Mouse (Mus musculus): Measurements from ENCODE around the gene Foxn1. TPM values are rescaled to one million over a fixed set of nuclear protein-coding genes. Genes with fewer than 3 reads are reported as not detected.

The Foxn1 gene
- total and polyA plus RNA-seq, 2 experiments from 2014 or later, result not detected

DNA sequence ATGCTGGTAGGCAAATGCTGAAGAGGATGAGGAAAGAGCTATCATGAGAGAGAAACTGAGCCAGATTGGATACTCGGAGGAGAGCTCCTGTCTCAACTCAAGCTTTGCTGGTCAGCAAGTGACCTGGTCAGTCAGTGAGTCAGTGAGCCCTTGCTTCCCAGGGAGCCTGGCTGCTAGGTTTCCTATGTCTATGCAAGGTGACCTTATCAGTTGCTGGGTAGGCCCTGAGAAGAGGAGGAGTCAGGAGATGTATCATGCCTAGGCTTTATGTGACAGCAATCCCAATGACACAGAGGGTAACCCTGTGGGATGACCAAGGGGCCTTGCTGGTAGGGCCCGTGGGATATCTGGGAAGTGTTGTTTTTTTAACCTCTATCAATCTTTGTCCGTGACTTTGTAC lies 14.2 kb downstream of the Foxn1 start:
- no peak overlapping the region for H3K27ac ChIP-seq
- DNase-seq (ENCODE audit: low spot score) (no peak), ATAC-seq (no peak)
- no peak overlapping the region for H3K9ac ChIP-seq (replicated peaks; ENCODE audit: low read length)
- H3K9me3 ChIP-seq (ENCODE audit: low read length), result no peaks in the 10 kb centered on the region
- H3K27me3 ChIP-seq (ENCODE audit: insufficient read depth, low read length), result no peaks in the 10 kb centered on the region
- no peak overlapping the region for H3K4me3 ChIP-seq (ENCODE audit: low read length)
- no peak for TF ChIP-seq CTCF (IDR thresholded peaks at IDR 0.05; ENCODE audit: low read depth)
- WGBS, result 81% methylated on average over 3 of the region's 3 CpGs
- H3K4me1 ChIP-seq (ENCODE audit: insufficient read depth, low read length), result no peaks in the 10 kb centered on the region
- no peaks in the 10 kb centered on the region for H3K36me3 ChIP-seq (ENCODE audit: insufficient read depth, low read length)
- no peak overlapping the region for H3K4me2 ChIP-seq (ENCODE audit: low read depth, low read length)

DNA sequence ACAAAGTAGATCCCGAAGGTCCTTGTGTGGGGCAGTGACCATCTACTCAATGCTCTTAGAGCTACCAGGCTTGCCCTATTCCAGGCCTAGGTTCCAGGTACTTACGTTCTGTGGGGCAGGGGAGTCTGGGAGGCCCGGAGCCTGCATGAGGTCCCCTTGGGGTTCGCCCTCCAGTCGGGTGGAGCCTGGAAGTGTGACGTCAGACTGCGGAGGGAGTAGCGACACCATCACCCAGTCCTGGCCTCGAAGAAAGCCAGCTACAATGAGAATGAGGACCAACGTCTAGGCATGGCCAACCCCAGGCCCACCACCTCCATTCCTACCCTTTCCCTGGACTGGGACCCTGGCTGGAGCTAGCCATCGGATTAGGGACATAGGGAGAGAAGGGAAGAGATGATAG lies 14.6 kb downstream of the Foxn1 start:
- H3K4me2 ChIP-seq (ENCODE audit: low read depth, low read length), result no peak overlapping the region
- no peaks in the 10 kb centered on the region for H3K4me1 ChIP-seq (ENCODE audit: insufficient read depth, low read length)
- H3K9me3 ChIP-seq (ENCODE audit: low read length), result no peaks in the 10 kb centered on the region
- no peaks in the 10 kb centered on the region for H3K36me3 ChIP-seq (ENCODE audit: insufficient read depth, low read length)
- DNase-seq (ENCODE audit: low spot score) (no peak), ATAC-seq (no peak)
- no peak for TF ChIP-seq CTCF (IDR thresholded peaks at IDR 0.05; ENCODE audit: low read depth)
- H3K27ac ChIP-seq, result no peak overlapping the region
- no peaks in the 10 kb centered on the region for H3K27me3 ChIP-seq (ENCODE audit: insufficient read depth, low read length)
- 90% methylated on average over 11 of the region's 11 CpGs for WGBS
- H3K4me3 ChIP-seq (ENCODE audit: low read length), result no peak overlapping the region
- no peak overlapping the region for H3K9ac ChIP-seq (replicated peaks; ENCODE audit: low read length)

DNA sequence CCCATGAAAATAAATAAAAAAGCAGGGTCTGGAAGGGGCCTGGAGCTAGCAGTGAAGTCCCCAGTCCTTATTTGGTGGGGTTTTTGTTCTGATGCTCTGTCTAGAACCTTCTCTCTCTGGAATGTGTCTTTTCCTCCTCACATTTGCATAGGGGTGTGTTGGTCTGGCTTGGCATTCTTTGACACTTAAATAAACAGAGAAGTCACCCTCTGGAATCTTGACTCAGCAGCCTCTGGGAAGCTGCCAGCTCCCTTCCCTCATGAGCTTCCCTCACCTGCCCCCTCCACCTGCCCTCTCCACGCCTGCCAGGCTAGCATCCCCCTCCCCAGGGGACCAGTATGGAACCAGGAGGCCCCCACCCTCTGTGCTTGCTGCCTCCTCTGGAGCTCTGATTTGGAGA lies 16.0 kb downstream of the Foxn1 start:
- WGBS, result 53% methylated on average over 1 of the region's 1 CpGs
- no peak for DNase-seq (ENCODE audit: low spot score)
- Histone ChIP-seq H3K4me3 (ENCODE audit: low read length) (no peak overlapping the region), H3K27ac (no peak overlapping the region), H3K9me3 (ENCODE audit: low read length) (no peaks in the 10 kb centered on the region), H3K4me1 (ENCODE audit: insufficient read depth, low read length) (no peaks in the 10 kb centered on the region), H3K27me3 (ENCODE audit: insufficient read depth, low read length) (no peaks in the 10 kb centered on the region), H3K4me2 (ENCODE audit: low read depth, low read length) (no peak overlapping the region), H3K9ac (replicated peaks; ENCODE audit: low read length) (no peak overlapping the region), H3K36me3 (ENCODE audit: insufficient read depth, low read length) (no peaks in the 10 kb centered on the region)
- TF ChIP-seq CTCF (IDR thresholded peaks at IDR 0.05; ENCODE audit: low read depth), result no peak
- no peak for ATAC-seq

DNA sequence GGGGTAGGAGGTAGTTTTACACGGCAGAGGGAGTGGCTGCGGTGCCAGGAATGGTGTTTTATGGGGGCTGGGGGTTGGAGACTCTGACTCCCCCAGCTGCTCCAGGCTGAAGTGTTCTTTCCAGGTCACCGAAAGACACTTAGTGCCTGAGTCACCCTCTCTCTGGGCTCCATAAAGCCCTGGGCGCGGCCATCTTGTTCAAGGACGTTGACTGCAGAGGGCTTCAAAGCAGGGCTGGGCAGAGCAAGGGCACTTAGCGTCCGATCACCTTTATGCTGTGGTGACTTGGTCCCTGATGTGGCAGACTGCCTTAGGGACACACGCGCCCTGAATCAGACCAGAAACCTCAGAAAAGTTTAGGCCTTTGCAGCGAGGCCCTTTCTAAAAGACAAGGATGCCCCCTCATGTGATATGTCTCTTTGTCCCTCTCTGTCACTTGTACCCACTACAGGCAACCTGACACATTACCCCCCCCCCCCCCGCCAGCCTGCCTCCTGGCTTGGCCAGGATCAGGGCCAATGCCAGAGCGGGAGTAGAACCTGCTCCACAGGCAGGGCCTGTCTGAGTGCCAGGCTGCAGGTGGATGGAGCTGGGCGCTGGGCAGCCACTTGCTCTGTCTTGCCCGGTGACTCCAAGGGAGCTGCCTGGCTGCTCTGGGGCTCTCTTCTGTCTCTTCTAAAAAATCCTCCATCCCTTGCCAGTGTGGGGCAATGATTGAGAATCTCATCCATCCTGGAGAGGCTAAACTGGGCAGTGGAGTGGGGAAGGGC lies 18.7 kb downstream of the Foxn1 start:
- no peak overlapping the region for H3K4me3 ChIP-seq (ENCODE audit: low read length)
- no peaks in the 10 kb centered on the region for H3K4me1 ChIP-seq (ENCODE audit: insufficient read depth, low read length)
- no peak overlapping the region for H3K9ac ChIP-seq (replicated peaks; ENCODE audit: low read length)
- DNase-seq (ENCODE audit: low spot score) (no peak), ATAC-seq (no peak)
- H3K36me3 ChIP-seq (ENCODE audit: insufficient read depth, low read length), result no peaks in the 10 kb centered on the region
- 92% methylated on average over 15 of the region's 15 CpGs for WGBS
- H3K27ac ChIP-seq, result no peak overlapping the region
- H3K27me3 ChIP-seq (ENCODE audit: insufficient read depth, low read length), result no peaks in the 10 kb centered on the region
- no peaks in the 10 kb centered on the region for H3K9me3 ChIP-seq (ENCODE audit: low read length)
- no peak for TF ChIP-seq CTCF (IDR thresholded peaks at IDR 0.05; ENCODE audit: low read depth)
- H3K4me2 ChIP-seq (ENCODE audit: low read depth, low read length), result no peak overlapping the region

DNA sequence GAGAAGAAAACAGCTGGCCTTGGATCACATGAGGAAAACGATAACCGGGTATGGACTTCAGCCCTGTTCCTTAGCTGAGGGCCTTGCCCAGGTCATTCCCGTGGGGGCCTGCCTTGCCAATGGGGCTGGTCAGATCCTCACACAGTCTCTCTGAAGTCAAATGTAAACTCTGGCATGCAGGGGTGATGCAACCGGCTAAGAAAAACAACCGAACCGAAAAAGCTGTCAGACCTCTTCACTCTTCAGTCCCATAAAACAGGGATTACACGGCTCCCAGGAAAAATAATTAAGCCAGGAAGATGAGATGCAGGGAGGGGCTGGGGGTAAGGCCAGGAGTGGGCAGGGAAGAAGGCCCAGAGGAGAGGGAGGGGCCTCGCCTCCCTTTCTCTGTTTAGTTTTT lies 22.3 kb downstream of the Foxn1 start:
- Histone ChIP-seq H3K27me3 (ENCODE audit: insufficient read depth, low read length) (no peaks in the 10 kb centered on the region), H3K4me2 (ENCODE audit: low read depth, low read length) (no peak overlapping the region), H3K27ac (no peak overlapping the region), H3K4me3 (ENCODE audit: low read length) (no peak overlapping the region), H3K4me1 (ENCODE audit: insufficient read depth, low read length) (no peaks in the 10 kb centered on the region), H3K36me3 (ENCODE audit: insufficient read depth, low read length) (no peaks in the 10 kb centered on the region), H3K9ac (replicated peaks; ENCODE audit: low read length) (no peak overlapping the region), H3K9me3 (ENCODE audit: low read length) (no peaks in the 10 kb centered on the region)
- TF ChIP-seq CTCF (IDR thresholded peaks at IDR 0.05; ENCODE audit: low read depth), result no peak
- ATAC-seq, result no peak
- DNase-seq (ENCODE audit: low spot score), result no peak
- 58% methylated on average over 8 of the region's 8 CpGs for WGBS

DNA sequence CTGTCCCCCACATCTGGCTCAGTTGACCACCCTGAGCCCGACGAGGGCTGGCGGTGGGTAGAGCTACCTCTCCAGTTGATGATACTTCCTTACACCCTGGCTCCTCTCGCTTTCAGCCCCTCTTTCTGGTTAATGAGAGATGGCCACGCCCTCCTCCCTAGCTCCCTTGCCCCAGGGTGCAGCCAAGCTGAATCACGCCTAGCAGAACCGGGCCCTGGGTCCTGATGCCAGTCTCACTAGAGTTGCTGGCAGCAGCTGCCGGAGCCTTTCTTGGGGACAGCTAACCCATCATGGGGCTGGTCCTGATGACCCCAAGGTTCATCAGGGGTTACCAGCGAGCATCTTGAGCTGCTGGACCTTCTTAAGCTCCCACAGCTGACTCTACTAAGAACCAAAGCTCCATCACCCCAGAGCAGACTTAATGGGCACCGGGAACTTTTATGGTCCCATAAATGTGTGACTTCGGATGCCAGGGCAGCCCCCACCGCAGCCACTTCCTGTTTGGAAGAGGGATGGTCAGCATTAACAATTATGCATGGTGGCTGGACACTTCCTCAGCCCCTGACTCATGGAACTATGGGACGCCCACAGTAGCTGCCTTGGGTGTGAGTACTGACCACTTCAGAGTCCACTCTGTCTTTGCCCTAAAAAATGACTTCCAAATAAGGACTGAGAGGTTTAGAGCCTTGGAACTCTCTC lies 22.9 kb downstream of the Foxn1 start:
- DNase-seq (ENCODE audit: low spot score) (no peak), ATAC-seq (no peak)
- no peak for TF ChIP-seq CTCF (IDR thresholded peaks at IDR 0.05; ENCODE audit: low read depth)
- Histone ChIP-seq H3K9me3 (ENCODE audit: low read length) (no peaks in the 10 kb centered on the region), H3K4me3 (ENCODE audit: low read length) (no peak overlapping the region), H3K4me1 (ENCODE audit: insufficient read depth, low read length) (no peaks in the 10 kb centered on the region), H3K36me3 (ENCODE audit: insufficient read depth, low read length) (no peaks in the 10 kb centered on the region), H3K27ac (no peak overlapping the region), H3K27me3 (ENCODE audit: insufficient read depth, low read length) (no peaks in the 10 kb centered on the region), H3K9ac (replicated peaks; ENCODE audit: low read length) (no peak overlapping the region), H3K4me2 (ENCODE audit: low read depth, low read length) (no peak overlapping the region)
- WGBS, result 84% methylated on average over 13 of the region's 13 CpGs

DNA sequence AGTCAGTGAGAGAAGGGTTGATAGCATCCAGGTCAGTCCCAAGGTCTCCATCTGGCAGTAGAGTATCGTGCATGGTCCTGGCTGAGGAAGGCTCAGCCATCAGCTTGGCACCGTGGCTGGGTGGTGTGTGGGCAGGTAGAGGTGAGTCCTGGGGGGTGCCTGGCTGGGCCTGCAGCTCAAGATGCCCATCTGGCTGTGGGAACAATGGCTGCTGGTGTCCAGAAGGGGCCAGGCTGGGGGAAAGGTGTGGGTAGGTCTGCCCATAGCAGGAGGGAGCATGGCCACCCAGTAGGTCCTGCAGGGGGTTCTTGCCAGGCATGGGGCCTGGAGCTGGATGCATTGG lies 25.6 kb downstream of the Foxn1 start:
- no peak overlapping the region for H3K4me2 ChIP-seq (ENCODE audit: low read depth, low read length)
- ATAC-seq (peak; percentile 41), DNase-seq (ENCODE audit: low spot score) (no peak)
- no peak overlapping the region for H3K9ac ChIP-seq (replicated peaks; ENCODE audit: low read length)
- H3K9me3 ChIP-seq (ENCODE audit: low read length), result no peaks in the 10 kb centered on the region
- WGBS, result 68% methylated on average over 2 of the region's 2 CpGs
- no peak for TF ChIP-seq CTCF (IDR thresholded peaks at IDR 0.05; ENCODE audit: low read depth)
- H3K4me3 ChIP-seq (ENCODE audit: low read length), result no peak overlapping the region
- H3K27me3 ChIP-seq (ENCODE audit: insufficient read depth, low read length), result no peaks in the 10 kb centered on the region
- no peak overlapping the region for H3K27ac ChIP-seq
- no peaks in the 10 kb centered on the region for H3K4me1 ChIP-seq (ENCODE audit: insufficient read depth, low read length)
- H3K36me3 ChIP-seq (ENCODE audit: insufficient read depth, low read length), result no peaks in the 10 kb centered on the region
